Comparison of ENCODE assay signal across 9 mouse cellular contexts in genomic region chr5:150441690-150442089, GRCm38 (mm10).
DNase-seq lines count a peak whose midpoint lies in the region; ATAC-seq and TF ChIP-seq lines count a peak whose summit lies in the region.
"Had no signal": no experiment of that assay in that cellular context is flagged by ENCODE, and none has a peak within 500 bp of the region (broad histone marks: within the 10 kb centered on the region; RNA-seq: fewer than 3 reads in every experiment).

No protein-coding gene starts in this region.

- no peaks in the 10 kb centered on the region for H3K9me3 ChIP-seq in forebrain, embryonic 11.5 days (ENCODE audit: control insufficient read depth, low read length)
- H3K9me3 ChIP-seq in forebrain, embryonic 13.5 days (replicated peaks): no peaks in the 10 kb centered on the region
- H3K9me3 ChIP-seq in midbrain, embryonic 11.5 days (ENCODE audit: control insufficient read depth, low read length): no peaks in the 10 kb centered on the region
- no peaks in the 10 kb centered on the region for H3K9me3 ChIP-seq in midbrain, embryonic 15.5 days
- H3K9me3 ChIP-seq: neural tube, embryonic 12.5 days had no signal

- no peaks in the 10 kb centered on the region for H3K36me3 ChIP-seq in forebrain, embryonic 11.5 days (ENCODE audit: control insufficient read depth, insufficient read depth, low read length)
- peaks cover 29% of the 10 kb centered on the region; the same call in 1 of the 2 replicates for H3K36me3 ChIP-seq in forebrain, embryonic 13.5 days (ENCODE audit: poor library complexity, severe bottlenecking)
- H3K36me3 ChIP-seq in midbrain, embryonic 11.5 days (ENCODE audit: control insufficient read depth, insufficient read depth, low read length): peaks cover 2% of the 10 kb centered on the region; the same call in 1 of the 2 replicates
- peaks cover 27% of the 10 kb centered on the region for H3K36me3 ChIP-seq in midbrain, embryonic 15.5 days (replicated peaks)

- no peak for TF ChIP-seq POLR2A in brain, embryonic 14.5 days (IDR thresholded peaks at IDR 0.05; ENCODE audit: borderline replicate concordance, extremely low read depth, insufficient read depth, insufficient read length, poor library complexity, severe bottlenecking)

- no peak overlapping the region for H3K9ac ChIP-seq in forebrain, embryonic 11.5 days (ENCODE audit: low read length)
- H3K9ac ChIP-seq in forebrain, embryonic 13.5 days: no peak overlapping the region
- H3K9ac ChIP-seq in midbrain, embryonic 11.5 days (ENCODE audit: low read length): no peak overlapping the region
- H3K9ac ChIP-seq in midbrain, embryonic 15.5 days: no peak overlapping the region
- H3K9ac ChIP-seq: neural tube, embryonic 12.5 days had no signal

- peak; percentile 65; the same call in 1 of the 2 replicates for TF ChIP-seq CTCF in brain, embryonic 14.5 days (IDR thresholded peaks at IDR 0.05; ENCODE audit: borderline replicate concordance, extremely low read depth, insufficient read depth, insufficient read length)

- H3K4me1 ChIP-seq in forebrain, embryonic 11.5 days (replicated peaks; ENCODE audit: control insufficient read depth, insufficient read depth, low read length): no peaks in the 10 kb centered on the region
- peaks cover 3% of the 10 kb centered on the region; the same call in 1 of the 2 replicates for H3K4me1 ChIP-seq in forebrain, embryonic 13.5 days
- H3K4me1 ChIP-seq in midbrain, embryonic 11.5 days (ENCODE audit: control insufficient read depth, insufficient read depth, low read length): no peaks in the 10 kb centered on the region
- H3K4me1 ChIP-seq in midbrain, embryonic 15.5 days: no peaks in the 10 kb centered on the region
- H3K4me1 ChIP-seq: neural tube, embryonic 12.5 days had no signal

- no peak overlapping the region for H3K4me3 ChIP-seq in forebrain, embryonic 11.5 days (ENCODE audit: low read depth, low read length)
- no peak overlapping the region for H3K4me3 ChIP-seq in forebrain, embryonic 13.5 days
- no peak overlapping the region for H3K4me3 ChIP-seq in midbrain, embryonic 11.5 days (ENCODE audit: low read depth, low read length)
- no peak overlapping the region for H3K4me3 ChIP-seq in midbrain, embryonic 15.5 days
- H3K4me3 ChIP-seq: neural tube, embryonic 12.5 days had no signal

- no peaks in the 10 kb centered on the region for H3K27me3 ChIP-seq in forebrain, embryonic 11.5 days (ENCODE audit: control insufficient read depth, insufficient read depth, low read length)
- H3K27me3 ChIP-seq in forebrain, embryonic 13.5 days: no peaks in the 10 kb centered on the region
- no peaks in the 10 kb centered on the region for H3K27me3 ChIP-seq in midbrain, embryonic 11.5 days (ENCODE audit: control insufficient read depth, insufficient read depth, low read length)
- H3K27me3 ChIP-seq in midbrain, embryonic 15.5 days (replicated peaks): no peaks in the 10 kb centered on the region
- H3K27me3 ChIP-seq: neural tube, embryonic 12.5 days had no signal

- WGBS in forebrain, embryonic 11.5 days: 38% methylated on average over 7 of the region's 7 CpGs
- 37% methylated on average over 7 of the region's 7 CpGs for WGBS in forebrain, embryonic 13.5 days
- WGBS in midbrain, embryonic 11.5 days: 37% methylated on average over 7 of the region's 7 CpGs
- 38% methylated on average over 7 of the region's 7 CpGs for WGBS in midbrain, embryonic 15.5 days

- DNase-seq in forebrain, embryonic 11.5 days (ENCODE audit: low spot score): peak; percentile 75
- peak; percentile 96 for DNase-seq in midbrain, embryonic 11.5 days (ENCODE audit: low spot score, missing footprints)
- DNase-seq in brain, embryonic 14.5 days (ENCODE audit: low read depth): peak; percentile 72
- peak; percentile 51 for DNase-seq in kidney, postnatal 14 days
- peak; percentile 80 for DNase-seq in retina, embryonic 14.5 days (ENCODE audit: low spot score)
- DNase-seq in urinary bladder, postnatal 14 days (ENCODE audit: low spot score): no peak

- ATAC-seq in forebrain, embryonic 11.5 days (replicated peaks; ENCODE audit: low FRiP score): no peak
- no peak for ATAC-seq in forebrain, embryonic 13.5 days
- ATAC-seq in midbrain, embryonic 11.5 days (ENCODE audit: low FRiP score): 0 out of 2 replicates have a peak, but pooled peaks have one; percentile 54
- no peak for ATAC-seq in midbrain, embryonic 15.5 days (replicated peaks)

- no peak overlapping the region for H3K4me2 ChIP-seq in forebrain, embryonic 11.5 days (ENCODE audit: low read depth, low read length, severe bottlenecking)
- H3K4me2 ChIP-seq in forebrain, embryonic 13.5 days: no peak overlapping the region
- H3K4me2 ChIP-seq in midbrain, embryonic 11.5 days: no peak overlapping the region
- H3K4me2 ChIP-seq in midbrain, embryonic 15.5 days: no peak overlapping the region
- H3K4me2 ChIP-seq: neural tube, embryonic 12.5 days had no signal

- no peak overlapping the region for H3K27ac ChIP-seq in forebrain, embryonic 11.5 days (ENCODE audit: low read depth, low read length)
- no peak overlapping the region for H3K27ac ChIP-seq in forebrain, embryonic 13.5 days
- H3K27ac ChIP-seq in midbrain, embryonic 11.5 days (ENCODE audit: low read depth, low read length): no peak overlapping the region
- no peak overlapping the region for H3K27ac ChIP-seq in midbrain, embryonic 15.5 days
- H3K27ac ChIP-seq: neural tube, embryonic 12.5 days had no signal
